Mouse (Mus musculus) megakaryocyte, embryonic 14.5 days (primary cell): ENCODE data around the gene Tspan17.

ENCODE experiments used
- FLI1 ChIP-seq: IDR thresholded peaks from 2 replicates; pipeline ENCODE4 v1.6.1; 2012; ENCODE audit warnings: low read length, inconsistent platforms, mixed read lengths
- GATA1 ChIP-seq: IDR thresholded peaks from 3 replicates; pipeline ENCODE4 v1.6.1; 2012; ENCODE audit warnings: mixed read lengths, low read length, inconsistent platforms, borderline replicate concordance

GRCm38 (mm10) chr13:54767012-54767411 lies 22.2 kb upstream of the Tspan17 start:
- TF ChIP-seq GATA1 (no peak), FLI1 (no peak)
